Comparison of ENCODE assay signal across 21 mouse cellular contexts in the genomic region with DNA sequence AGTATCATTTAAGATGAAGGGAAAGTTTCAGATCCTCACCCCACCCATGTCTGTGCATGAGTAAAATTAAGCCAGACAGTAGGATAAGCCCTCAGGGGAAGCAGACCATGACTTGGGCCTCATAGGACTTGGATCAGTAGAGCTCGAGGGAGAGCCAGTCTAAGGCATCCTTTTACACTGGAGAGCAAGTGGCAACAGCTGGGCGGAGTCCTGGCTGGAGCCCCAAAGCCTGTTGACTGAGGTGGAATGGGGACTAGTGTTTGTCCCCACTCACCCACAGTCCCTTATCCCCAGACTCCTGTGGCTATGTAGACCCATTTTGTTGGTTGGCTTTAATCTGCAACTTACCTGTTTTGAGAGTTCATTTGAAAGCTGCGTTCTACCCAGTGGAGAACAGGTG. TPM values are rescaled to one million over a fixed set of nuclear protein-coding genes. Genes with fewer than 3 reads are reported as not detected.
DNase-seq lines count a peak whose midpoint lies in the region; ATAC-seq and TF ChIP-seq lines count a peak whose summit lies in the region.
"Had no signal": no experiment of that assay in that cellular context is flagged by ENCODE, and none has a peak within 500 bp of the region (broad histone marks: within the 10 kb centered on the region; RNA-seq: fewer than 3 reads in every experiment).

No protein-coding gene starts in this region.

- no peak for TF ChIP-seq EP300 in MEL (IDR thresholded peaks at IDR 0.05; ENCODE audit: low read depth in 1 of 2, low read length in 2 of 2)

- peak; percentile 24 for DNase-seq in gastrocnemius, postnatal 14 days
- DNase-seq in gastrocnemius, postnatal 25 days = no peak
- DNase-seq in liver (peak; percentile 44), MEL (ENCODE audit: low read depth, low spot score) (peak; percentile 36), adipocyte (ENCODE audit: low spot score) (no peak)
- no peak for DNase-seq in liver, embryonic 11.5 days (ENCODE audit: low spot score)
- no peak for DNase-seq in layer of hippocampus, adult 8-10 months (ENCODE audit: low spot score in 2 of 2)
- DNase-seq: adrenal gland, postnatal 10 days; cerebellum, adult 11 months; cerebellum, adult 8-10 months; cerebellum, postnatal 14 days; embryo, embryonic 11 days; forebrain, postnatal 0 days; heart, adult 2 months; heart, postnatal 14 days had no signal

- H3K79me2 ChIP-seq in MEL (ENCODE audit: control insufficient read depth, insufficient read depth, low read length, poor library complexity) = no peaks in the 10 kb centered on the region

- peaks cover 38% of the 10 kb centered on the region for H3K36me3 ChIP-seq in liver, embryonic 11.5 days (ENCODE audit: control insufficient read depth, insufficient read depth, low read length)
- peaks cover 0 to 42% of the 10 kb centered on the region in 2 experiments for H3K36me3 ChIP-seq in MEL (ENCODE audit: control insufficient read depth in 1 of 2, insufficient read depth in 2 of 2, low read length in 2 of 2)

- no peaks in the 10 kb centered on the region for H3K27me3 ChIP-seq in liver, embryonic 11.5 days (replicated peaks; ENCODE audit: control insufficient read depth, insufficient read depth, low read length)
- H3K27me3 ChIP-seq in MEL (ENCODE audit: control insufficient read depth in 1 of 2, insufficient read depth in 2 of 2, low read length in 2 of 2) = no peaks in the 10 kb centered on the region
- H3K27me3 ChIP-seq: embryonic facial prominence, embryonic 15.5 days; forebrain, embryonic 13.5 days; heart, embryonic 15.5 days had no signal

- TF ChIP-seq POLR2A in MEL (IDR thresholded peaks at IDR 0.05; ENCODE audit: control insufficient read depth in 1 of 2, insufficient read depth in 1 of 2, low read depth in 1 of 2, low read length in 2 of 2, poor library complexity in 1 of 2) = no peak

- no peak for TF ChIP-seq RAD21 in MEL (IDR thresholded peaks at IDR 0.05; ENCODE audit: low read depth, low read length)

- 84% methylated on average over 3 of the region's 3 CpGs for WGBS in liver, embryonic 11.5 days

- no peaks in the 10 kb centered on the region for H3K9me3 ChIP-seq in liver, embryonic 11.5 days (ENCODE audit: control insufficient read depth, low read length)
- H3K9me3 ChIP-seq in MEL (replicated peaks; ENCODE audit: insufficient read depth, low read length) = no peaks in the 10 kb centered on the region
- H3K9me3 ChIP-seq: embryonic facial prominence, embryonic 15.5 days; forebrain, embryonic 13.5 days; heart, embryonic 15.5 days had no signal

- peaks cover 17% of the 10 kb centered on the region for H3K4me1 ChIP-seq in liver, embryonic 11.5 days (replicated peaks; ENCODE audit: control insufficient read depth, insufficient read depth, low read length)
- H3K4me1 ChIP-seq in MEL (ENCODE audit: control insufficient read depth in 1 of 2, insufficient read depth in 2 of 2, low read length in 2 of 2) = peaks cover 13 to 23% of the 10 kb centered on the region in 2 experiments
- H3K4me1 ChIP-seq: embryonic facial prominence, embryonic 15.5 days; forebrain, embryonic 13.5 days had no signal

- intact Hi-C loops in gastrocnemius, postnatal 14 days (cut with DNase I; ENCODE audit: low total_unique reads) = no loop called here

- no peak overlapping the region for H3K4me2 ChIP-seq in liver, embryonic 11.5 days
- H3K4me2 ChIP-seq: embryonic facial prominence, embryonic 15.5 days; forebrain, embryonic 13.5 days; heart, embryonic 11.5 days; heart, embryonic 15.5 days; hindbrain, embryonic 14.5 days had no signal

- ATAC-seq in liver, embryonic 11.5 days (replicated peaks; ENCODE audit: low FRiP score) = no peak
- ATAC-seq in erythroid progenitor cell, adult 5-6 weeks (replicated peaks; ENCODE audit: low FRiP score, poor library complexity, severe bottlenecking) = peak; percentile 35; the same call in 1 of the 2 replicates
- ATAC-seq: forebrain, embryonic 13.5 days; forebrain, postnatal 0 days had no signal

- H3K4me3 ChIP-seq in liver, embryonic 11.5 days (ENCODE audit: low read depth, low read length) = no peak overlapping the region
- no peak overlapping the region for H3K4me3 ChIP-seq in MEL (ENCODE audit: control insufficient read depth in 1 of 2, insufficient read depth in 1 of 2, low read depth in 2 of 2, low read length in 2 of 2)
- H3K4me3 ChIP-seq: embryonic facial prominence, embryonic 15.5 days; forebrain, embryonic 13.5 days; heart, adult 2 months; heart, embryonic 15.5 days had no signal

- TF ChIP-seq CTCF in MEL (IDR thresholded peaks at IDR 0.05 in 2 of 3, conservative IDR thresholded peaks at IDR 0.05 in 1 of 3; ENCODE audit: control insufficient read depth in 1 of 3, insufficient read depth in 1 of 3, low read depth in 2 of 3, low read length in 3 of 3, poor library complexity in 1 of 3, severe bottlenecking in 1 of 3) = no peak

- no peak overlapping the region for H3K9ac ChIP-seq in liver, embryonic 11.5 days (ENCODE audit: low read depth, low read length)
- no peak overlapping the region for H3K9ac ChIP-seq in MEL (ENCODE audit: control insufficient read depth, low read depth, low read length, poor library complexity, severe bottlenecking)
- H3K9ac ChIP-seq: embryonic facial prominence, embryonic 15.5 days; forebrain, embryonic 13.5 days; forebrain, postnatal 0 days; heart, embryonic 15.5 days; hindbrain, embryonic 14.5 days had no signal

- no peak overlapping the region for H3K27ac ChIP-seq in liver, embryonic 11.5 days (ENCODE audit: low read depth, low read length)
- H3K27ac ChIP-seq in MEL (ENCODE audit: control insufficient read depth, low read depth, low read length) = no peak overlapping the region
- H3K27ac ChIP-seq: embryonic facial prominence, embryonic 15.5 days; forebrain, embryonic 13.5 days; heart, adult 2 months; heart, embryonic 15.5 days; hindbrain, embryonic 14.5 days had no signal

TF ChIP-seq in MEL, 35 proteins besides CTCF, POLR2A, EP300 and RAD21:
- TF ChIP-seq E2F4 (IDR thresholded peaks at IDR 0.05; ENCODE audit: borderline replicate concordance, low read depth, low read length) (0 out of 2 replicates have a peak, but pooled peaks have one; percentile 24), NELFE (IDR thresholded peaks at IDR 0.05; ENCODE audit: low read depth, low read length) (no peak), SIN3A (IDR thresholded peaks at IDR 0.05; ENCODE audit: low read length) (no peak)

RNA-seq across cellular contexts. Expression of a gene that starts 36.1 kb away (rescaled TPM):
- 100 to 1,000 TPM; 166 to 179 TPM for total RNA-seq in gastrocnemius, postnatal 14 days (2021)
- total RNA-seq in gastrocnemius, postnatal 25 days (2021) = 100 to 1,000 TPM; 146 to 183 TPM
- 256 and 262 TPM in 2 replicates for polyA plus RNA-seq in liver, embryonic 11.5 days (2014; fragmentation: Nextera tagmentation; extraction: Ambion mirVana)
- total RNA-seq in MEL (2012; rRNA removed) = 290 and 320 TPM in 2 replicates
- polyA plus RNA-seq in MEL (2012; ENCODE audit: insufficient read depth in 1 of 2, insufficient read length in 2 of 2, low read depth in 1 of 2, low replicate concordance in 2 of 2, missing spikeins in 1 of 2) = 100 to 1,000 TPM; 304 to 365 TPM
- total RNA-seq in erythroid progenitor cell, adult 5-6 weeks (2015; ENCODE audit: low replicate concordance) = 6.3 and 13.7 TPM in 2 replicates
- total RNA-seq in erythroid progenitor cell, adult 5-6 weeks (2017; ENCODE audit: low replicate concordance) = 21.4 and 26.6 TPM in 2 replicates
- 10 to 100 TPM; 24.8 to 31.2 (median 28.4) TPM for total RNA-seq in layer of hippocampus, adult 8-10 months (2022)

Comparison
In these comparisons a context has a peak if more than half of its experiments do, and no peak if none do; other contexts are left out.
1. DNase-seq: peak in gastrocnemius, postnatal 14 days (single experiment), liver (single experiment) and MEL (single experiment); none in gastrocnemius, postnatal 25 days (single experiment), liver, embryonic 11.5 days (single experiment), adipocyte (single experiment) and layer of hippocampus, adult 8-10 months (0 of 2).